Mouse (Mus musculus) liver, embryonic 14.5 days (tissue): ENCODE data around the gene Trnau1ap. TPM values are rescaled to one million over a fixed set of nuclear protein-coding genes. Genes with fewer than 3 reads are reported as not detected.

ENCODE experiments used
- ATAC-seq: fragments of 200-750 bp; cut with Nextera tagmentation; 2 replicates; pipeline ENCODE4 v1.8.0; 2017; ENCODE audit warnings: moderate number of reproducible peaks, mild to moderate bottlenecking, moderate library complexity; ENCODE audit not compliant: insufficient read depth
- DNase-seq, 3 experiments: peaks; one replicate each; pipeline ENCODE4 v3.0.0-alpha.2; 2012 to 2013; ENCODE audit warnings: low read depth in 3 of 3, low spot score in 3 of 3
- H3K27ac ChIP-seq: fragments of 300-500 bp; sonication (generic); 2 replicates; pipeline ENCODE4 v1.5.1; 2014; ENCODE audit warnings: moderate library complexity, mild to moderate bottlenecking, control low read depth, inconsistent platforms
- H3K27me3 ChIP-seq: fragments of 300-500 bp; sonication (generic); 2 replicates; pipeline ENCODE4 v1.6.1; 2014; ENCODE audit warnings: mild to moderate bottlenecking, low read length, moderate library complexity; ENCODE audit not compliant: control insufficient read depth, insufficient read depth
- H3K36me3 ChIP-seq: fragments of 300-500 bp; sonication (generic); replicated peaks from 2 replicates; pipeline ENCODE4 v1.6.1; 2014; ENCODE audit warnings: low read depth; ENCODE audit not compliant: control insufficient read depth, insufficient read depth
- H3K4me1 ChIP-seq, 2 experiments: fragments of 200-500 bp in 1 of 2; fragments of 300-500 bp in 1 of 2; sonication (generic) in 1 of 2; replicated peaks; 2 replicates each; pipeline ENCODE4 v1.6.1; 2012 to 2014; ENCODE audit warnings: antibody characterized with exemption in 1 of 2, inconsistent platforms in 1 of 2, low read length in 1 of 2; ENCODE audit not compliant: control insufficient read depth in 2 of 2, insufficient read depth in 2 of 2
- H3K4me2 ChIP-seq: fragments of 300-500 bp; sonication (generic); 2 replicates; pipeline ENCODE4 v1.6.1; 2014; ENCODE audit warnings: low read depth, mild to moderate bottlenecking, control low read depth, moderate library complexity
- H3K4me3 ChIP-seq, 2 experiments: fragments of 200-500 bp in 1 of 2; fragments of 300-500 bp in 1 of 2; sonication (generic) in 1 of 2; 2 replicates each; pipeline ENCODE4 v1.5.1; 2012 to 2014; ENCODE audit warnings: low read depth in 2 of 2, low read length in 2 of 2, mild to moderate bottlenecking in 2 of 2, control low read depth in 1 of 2, inconsistent platforms in 1 of 2, moderate library complexity in 1 of 2; ENCODE audit not compliant: insufficient read depth in 1 of 2
- H3K9ac ChIP-seq: fragments of 300-500 bp; sonication (generic); replicated peaks from 2 replicates; pipeline ENCODE4 v1.6.1; 2014; ENCODE audit warnings: mild to moderate bottlenecking, control low read depth, moderate library complexity
- H3K9me3 ChIP-seq: fragments of 300-500 bp; sonication (generic); 2 replicates; pipeline ENCODE4 v1.6.1; 2016; ENCODE audit warnings: low read length, mixed read lengths; ENCODE audit not compliant: control insufficient read depth
- CTCF ChIP-seq: IDR thresholded peaks from 2 replicates; pipeline ENCODE4 v1.5.1; 2016; ENCODE audit warnings: antibody characterized with exemption, low read depth, control low read depth
- EP300 ChIP-seq: IDR thresholded peaks from 2 replicates; pipeline ENCODE4 v1.6.1; 2016; ENCODE audit warnings: antibody characterized with exemption, low read depth
- WGBS: fragments of 180-500 bp; shearing (Covaris S2); extraction: QIAGEN DNeasy Blood & Tissue Kit; methylation state at CpG from one replicate; pipeline ENCODE4 v1.1.7; 2014; ENCODE audit not compliant: insufficient replicate concordance; 5-methylcytosine and 5-hydroxymethylcytosine counted together
- polyA plus RNA-seq, 2 experiments: library from polyadenylated mRNA; depleted of rRNA in 1 of 2; stranded (reverse) in 1 of 2; unstranded in 1 of 2; fragments of >200 nt; fragmentation: Nextera tagmentation in 1 of 2; extraction: Ambion mirVana in 1 of 2; gene quantifications; 2 replicates each; pipeline versions ENCODE4 v1.2.1 to v1.2.3; 2012 to 2014

Trnau1ap gene
- polyA plus RNA-seq, 2 experiments, result 8.8 to 36.6 TPM

DNA sequence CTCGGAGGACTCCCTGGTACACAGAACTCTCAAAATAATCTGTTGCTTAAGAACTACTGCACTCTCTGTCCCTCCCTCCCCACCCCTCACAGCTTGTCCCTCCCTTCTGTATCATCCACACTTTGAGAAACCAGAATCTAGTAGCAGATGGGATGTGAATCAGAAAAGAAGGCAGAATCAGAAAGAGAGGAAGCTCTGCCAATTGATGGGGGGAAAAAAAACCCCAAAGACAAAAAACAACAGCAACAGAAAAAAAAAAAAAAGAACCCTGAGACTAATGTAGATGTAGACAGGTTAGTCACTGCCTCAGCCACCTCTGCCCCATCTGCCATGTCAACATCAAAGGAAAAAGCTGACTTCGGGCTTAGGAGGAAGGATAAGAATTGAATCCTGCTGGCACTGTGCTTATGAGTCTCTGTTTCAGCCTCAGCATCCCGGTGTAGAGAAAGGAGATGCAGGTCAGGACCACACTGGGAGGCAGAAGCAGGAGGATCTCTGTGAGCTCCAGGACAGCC is 62.4 kb downstream of the Trnau1ap start:
- Histone ChIP-seq H3K27ac (no peak overlapping the region), H3K4me3 (no peak overlapping the region), H3K4me2 (no peak overlapping the region), H3K4me1 (peaks cover 7 to 13% of the 10 kb centered on the region in 2 experiments), H3K27me3 (no peaks in the 10 kb centered on the region), H3K36me3 (no peaks in the 10 kb centered on the region), H3K9ac (no peak overlapping the region), H3K9me3 (no peaks in the 10 kb centered on the region)
- no peak for TF ChIP-seq EP300
- TF ChIP-seq CTCF, result no peak
- WGBS, result 68% methylated on average over 3 of the region's 3 CpGs
- ATAC-seq, result no peak
- DNase-seq, result no peak

GRCm38 (mm10) chr4:132263313-132263712 is 66.0 kb downstream of the Trnau1ap start:
- ATAC-seq (no peak), DNase-seq (no peak)
- no peak overlapping the region for H3K27ac ChIP-seq
- H3K27me3 ChIP-seq, result no peaks in the 10 kb centered on the region
- no peak overlapping the region for H3K4me2 ChIP-seq
- H3K9ac ChIP-seq, result no peak overlapping the region
- no peaks in the 10 kb centered on the region for H3K9me3 ChIP-seq
- WGBS, result 63% methylated on average over 7 of the region's 7 CpGs
- TF ChIP-seq EP300 (no peak), CTCF (no peak)
- no peak overlapping the region for H3K4me3 ChIP-seq
- peaks cover 14 to 26% of the 10 kb centered on the region in 2 experiments for H3K4me1 ChIP-seq
- H3K36me3 ChIP-seq, result no peaks in the 10 kb centered on the region

GRCm38 (mm10) chr4:132262358-132262616 is 67.1 kb downstream of the Trnau1ap start:
- peak overlapping the region; percentile 71 for H3K27ac ChIP-seq
- H3K9ac ChIP-seq, result peak overlapping the region; percentile 99

More at GRCm38 (mm10) chr4:132262358-132262616, 67.1 kb downstream of the Trnau1ap start:
- TF ChIP-seq CTCF, result no peak
- TF ChIP-seq EP300, result no peak
- Histone ChIP-seq H3K4me3 (peak overlapping the region; percentile 83 to 93), H3K9me3 (no peaks in the 10 kb centered on the region), H3K4me2 (peak overlapping the region; percentile 80), H3K36me3 (no peaks in the 10 kb centered on the region), H3K27me3 (no peaks in the 10 kb centered on the region), H3K4me1 (peaks cover 14 to 26% of the 10 kb centered on the region in 2 experiments)
- WGBS, result 44% methylated on average over 5 of the region's 5 CpGs
- no peak for ATAC-seq
- DNase-seq, result no peak

Other genes starting within 250 kb of the Trnau1ap start
- 0.03 and 0.04 TPM in 2 replicates for gene Oprd1, start 185.1 kb downstream of the Trnau1ap start, polyA plus RNA-seq (2012; rRNA removed)
- 0.04 TPM in 1 of 2 replicates, not detected in the other for gene Oprd1, start 185.1 kb downstream of the Trnau1ap start, polyA plus RNA-seq (2014; fragmentation: Nextera tagmentation; extraction: Ambion mirVana)
- 5.5 and 8.5 TPM in 2 replicates for gene Ythdf2, start 117.2 kb downstream of the Trnau1ap start, polyA plus RNA-seq (2012; rRNA removed)
- 29.3 and 31.7 TPM in 2 replicates for gene Ythdf2, start 117.2 kb downstream of the Trnau1ap start, polyA plus RNA-seq (2014; fragmentation: Nextera tagmentation; extraction: Ambion mirVana)
- 6.3 and 8.1 TPM in 2 replicates for gene Gmeb1, start 67.9 kb downstream of the Trnau1ap start, polyA plus RNA-seq (2012; rRNA removed)
- gene Gmeb1, start 67.9 kb downstream of the Trnau1ap start, polyA plus RNA-seq (2014; fragmentation: Nextera tagmentation; extraction: Ambion mirVana), result 9.9 and 12.2 TPM in 2 replicates
- 10.4 and 24.5 TPM in 2 replicates for gene Taf12, start 55.2 kb downstream of the Trnau1ap start, polyA plus RNA-seq (2012; rRNA removed)
- 48.7 and 49.5 TPM in 2 replicates for gene Taf12, start 55.2 kb downstream of the Trnau1ap start, polyA plus RNA-seq (2014; fragmentation: Nextera tagmentation; extraction: Ambion mirVana)
- gene Rab42, start 26.2 kb downstream of the Trnau1ap start, polyA plus RNA-seq (2012; rRNA removed), result 0.33 and 0.47 TPM in 2 replicates
- 0.25 and 0.27 TPM in 2 replicates for gene Rab42, start 26.2 kb downstream of the Trnau1ap start, polyA plus RNA-seq (2014; fragmentation: Nextera tagmentation; extraction: Ambion mirVana)
- gene Rcc1, start 24.1 kb upstream of the Trnau1ap start, polyA plus RNA-seq (2012; rRNA removed), result 21.5 and 22.2 TPM in 2 replicates
- gene Rcc1, start 24.1 kb upstream of the Trnau1ap start, polyA plus RNA-seq (2014; fragmentation: Nextera tagmentation; extraction: Ambion mirVana), result 27.2 and 32.0 TPM in 2 replicates
- gene Phactr4, start 93.0 kb upstream of the Trnau1ap start, polyA plus RNA-seq (2012; rRNA removed), result 6.2 and 7.4 TPM in 2 replicates
- 10.9 and 14.0 TPM in 2 replicates for gene Phactr4, start 93.0 kb upstream of the Trnau1ap start, polyA plus RNA-seq (2014; fragmentation: Nextera tagmentation; extraction: Ambion mirVana)
- 4.0 and 4.3 TPM in 2 replicates for gene Med18, start 134.4 kb upstream of the Trnau1ap start, polyA plus RNA-seq (2012; rRNA removed)
- gene Med18, start 134.4 kb upstream of the Trnau1ap start, polyA plus RNA-seq (2014; fragmentation: Nextera tagmentation; extraction: Ambion mirVana), result 3.4 and 3.9 TPM in 2 replicates
- gene Sesn2, start 181.0 kb upstream of the Trnau1ap start, polyA plus RNA-seq (2012; rRNA removed), result 3.4 TPM in 2 replicates
- 3.3 and 4.1 TPM in 2 replicates for gene Sesn2, start 181.0 kb upstream of the Trnau1ap start, polyA plus RNA-seq (2014; fragmentation: Nextera tagmentation; extraction: Ambion mirVana)
- 544 and 902 TPM in 2 replicates for gene Atpif1, start 204.1 kb upstream of the Trnau1ap start, polyA plus RNA-seq (2012; rRNA removed)
- gene Atpif1, start 204.1 kb upstream of the Trnau1ap start, polyA plus RNA-seq (2014; fragmentation: Nextera tagmentation; extraction: Ambion mirVana), result 1,811 and 1,820 TPM in 2 replicates
- 47.6 and 84.2 TPM in 2 replicates for gene Dnajc8, start 206.0 kb upstream of the Trnau1ap start, polyA plus RNA-seq (2012; rRNA removed)
- 109 and 111 TPM in 2 replicates for gene Dnajc8, start 206.0 kb upstream of the Trnau1ap start, polyA plus RNA-seq (2014; fragmentation: Nextera tagmentation; extraction: Ambion mirVana)
- gene Ptafr, start 234.5 kb upstream of the Trnau1ap start, polyA plus RNA-seq (2012; rRNA removed), result 0.52 and 0.61 TPM in 2 replicates
- gene Ptafr, start 234.5 kb upstream of the Trnau1ap start, polyA plus RNA-seq (2014; fragmentation: Nextera tagmentation; extraction: Ambion mirVana), result 0.18 and 0.25 TPM in 2 replicates